Mouse (Mus musculus): ENCODE results near the gene Zbtb38.

DNA sequence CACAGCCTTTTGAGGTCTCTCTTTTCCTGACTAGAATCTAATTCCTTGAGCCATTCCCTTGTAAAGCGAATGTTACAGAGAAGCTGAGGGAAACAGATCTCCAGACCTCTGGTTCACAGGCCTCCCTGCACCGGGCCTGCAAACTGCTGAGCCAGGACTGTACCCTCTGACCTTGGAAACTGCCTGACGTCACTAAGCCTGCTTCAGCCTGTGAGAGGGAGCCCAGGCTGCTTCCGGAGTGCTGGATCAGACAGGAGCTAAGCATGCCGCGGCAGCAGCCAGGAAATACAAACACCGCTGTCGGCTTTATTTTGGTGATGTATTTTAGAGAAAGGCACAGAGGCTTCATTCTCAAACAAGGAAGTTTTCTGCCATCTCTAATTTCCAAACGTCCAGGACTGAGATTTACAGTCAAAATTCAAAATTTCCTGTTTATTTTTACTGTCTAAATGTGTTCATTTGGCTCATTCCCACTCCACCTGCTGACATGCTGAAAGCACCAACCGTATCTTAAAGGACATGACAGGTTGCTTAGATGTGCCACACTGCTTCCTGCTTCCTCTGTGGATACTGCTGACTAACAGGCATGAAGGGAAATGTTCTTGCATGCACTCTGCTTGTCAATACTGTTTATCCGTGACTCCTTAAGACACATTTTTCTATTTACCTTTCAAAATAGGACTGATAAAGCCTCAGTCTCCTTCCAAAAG lies 46.9 kb downstream of the Zbtb38 start:
- TF ChIP-seq CTCF (IDR thresholded peaks at IDR 0.05; ENCODE audit: low read depth, low read length) (no peak), POLR2A (IDR thresholded peaks at IDR 0.05; ENCODE audit: borderline replicate concordance, low read depth, low read length) (no peak)
